Mouse (Mus musculus) G1E (cell line): ENCODE data around the gene Slmap.

ENCODE experiments used
- CTCF ChIP-seq: IDR thresholded peaks from 2 replicates; pipeline ENCODE4 v1.5.1; 2012; ENCODE audit warnings: low read depth, low read length, inconsistent platforms, mixed read lengths
- GATA1 ChIP-seq: IDR thresholded peaks from 2 replicates; pipeline ENCODE4 v1.6.1; 2012; ENCODE audit warnings: borderline replicate concordance, low read length, inconsistent platforms, mixed read lengths
- POLR2AphosphoS5 ChIP-seq: IDR thresholded peaks from 2 replicates; pipeline ENCODE4 v1.6.1; 2012; ENCODE audit warnings: low read depth, low read length, inconsistent platforms; ENCODE audit not compliant: insufficient replicate concordance
- TAL1 ChIP-seq: conservative IDR thresholded peaks from 2 replicates; pipeline ENCODE4 v1.6.1; 2012; ENCODE audit warnings: low read depth, low read length, inconsistent platforms, mixed read lengths

GRCm38 (mm10) chr14:26465898-26466297, 68.8 kb downstream of the Slmap start:
- no peak for TF ChIP-seq CTCF
- no peak for TF ChIP-seq POLR2AphosphoS5
- no peak for TF ChIP-seq TAL1
- TF ChIP-seq GATA1 = no peak
